Mouse (Mus musculus) right cerebral cortex, postnatal 14 days (tissue): Measurements from ENCODE around the gene Lnx1.
A peak's percentile ranks its signal among the peaks of the same experiment; 100 is the strongest.

Source experiments
- DNase-seq: peaks from one replicate; pipeline ENCODE4 v3.0.0; 2022

Lnx1 gene

GRCm38 (mm10) chr5:74694390-74694801, 8.3 kb downstream of the Lnx1 start:
- DNase-seq = no peak

- DNase-seq = no peak
Observed at GRCm38 (mm10) chr5:74693836-74694235, 8.9 kb downstream of the Lnx1 start.

DNA sequence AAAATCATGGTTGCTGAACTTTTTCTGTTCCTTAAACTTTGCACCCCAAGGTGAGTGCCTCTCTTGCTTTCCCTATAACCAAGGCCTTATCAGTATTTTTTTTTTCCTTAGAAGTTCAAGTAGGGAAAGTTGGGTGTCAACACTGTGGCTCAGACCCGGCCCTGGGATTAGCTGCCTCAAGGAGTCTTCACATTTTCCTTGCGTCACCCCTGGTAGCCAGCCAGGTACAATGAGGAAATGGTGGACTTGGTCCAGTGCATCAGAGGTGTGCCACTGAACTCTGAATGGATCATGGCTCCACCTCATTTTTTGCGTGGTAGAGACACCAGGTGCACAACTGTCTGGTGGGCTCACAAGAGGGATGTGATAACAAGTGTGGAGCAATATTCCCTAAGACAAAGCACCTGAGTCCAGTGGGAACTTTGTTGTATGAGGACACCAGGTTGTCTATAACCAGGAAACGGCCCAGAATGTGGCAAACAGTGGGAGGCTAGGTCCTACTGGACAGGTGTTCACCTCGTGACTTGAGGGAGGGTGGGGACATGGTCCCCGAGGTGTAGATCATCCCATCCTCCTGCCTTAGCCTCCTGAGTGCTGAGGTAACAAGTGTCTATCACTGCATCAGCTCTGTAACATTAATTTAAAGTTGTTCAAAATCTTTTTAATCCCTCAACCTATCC, 10.2 kb downstream of the Lnx1 start:
- no peak for DNase-seq

DNA sequence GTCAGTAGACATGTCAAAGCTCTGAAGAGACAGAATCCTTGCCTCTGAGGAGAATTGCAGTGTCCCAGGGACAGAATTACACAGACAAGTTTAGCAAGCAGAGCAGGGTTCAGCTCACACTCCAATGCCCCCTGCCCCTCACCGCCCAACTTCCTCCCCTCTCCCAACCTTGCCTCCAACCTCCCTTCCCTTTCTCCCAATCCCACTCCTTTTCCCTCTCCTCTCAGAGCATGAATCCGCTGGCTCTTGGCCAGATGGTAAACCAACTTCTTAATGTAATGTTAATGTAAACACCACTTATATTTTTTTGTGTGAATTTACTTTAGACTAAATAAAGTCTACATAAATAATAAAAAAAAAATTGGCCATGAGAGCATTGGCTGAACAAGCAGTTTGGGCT, 13.9 kb downstream of the Lnx1 start:
- no peak for DNase-seq

DNA sequence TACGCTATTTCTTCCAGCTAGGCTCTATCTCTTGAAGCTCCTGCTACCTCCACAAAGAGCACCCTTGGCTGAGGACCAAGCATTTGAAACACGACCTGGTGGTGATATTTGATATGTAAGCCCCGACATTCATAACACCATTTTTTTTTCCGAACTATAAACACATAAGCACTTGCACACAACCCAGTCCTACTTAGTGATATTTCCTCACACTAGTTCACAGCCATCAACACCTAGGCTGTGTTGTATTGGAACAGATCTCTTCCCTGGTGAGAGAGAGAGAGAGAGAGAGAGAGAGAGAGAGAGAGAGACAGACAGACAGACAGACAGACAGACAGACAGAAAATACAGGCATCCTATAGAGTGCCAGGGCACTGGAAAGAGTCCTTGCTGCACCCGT, 17.8 kb downstream of the Lnx1 start:
- DNase-seq = no peak

DNA sequence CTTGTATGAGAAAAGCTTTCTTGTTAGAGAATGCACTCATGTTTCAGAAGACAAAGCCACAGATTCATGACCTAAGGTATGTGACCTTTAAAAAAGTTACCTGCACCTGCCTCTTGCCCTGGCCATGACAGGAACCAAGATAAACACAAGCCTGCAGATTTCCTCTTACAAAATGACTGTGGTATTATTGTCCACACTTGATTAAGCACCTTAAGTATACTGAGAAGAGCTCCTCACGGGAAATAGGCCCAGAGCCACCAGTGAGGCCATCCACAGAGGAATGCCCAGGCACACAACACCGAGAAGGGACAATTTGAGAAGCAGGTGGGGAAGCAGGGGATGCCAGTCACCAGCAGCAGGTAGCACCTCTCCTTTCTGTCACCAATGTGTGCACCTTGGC, 18.9 kb downstream of the Lnx1 start:
- DNase-seq = no peak

- no peak for DNase-seq
Observed at GRCm38 (mm10) chr5:74682735-74683134, 20.0 kb downstream of the Lnx1 start.

DNA sequence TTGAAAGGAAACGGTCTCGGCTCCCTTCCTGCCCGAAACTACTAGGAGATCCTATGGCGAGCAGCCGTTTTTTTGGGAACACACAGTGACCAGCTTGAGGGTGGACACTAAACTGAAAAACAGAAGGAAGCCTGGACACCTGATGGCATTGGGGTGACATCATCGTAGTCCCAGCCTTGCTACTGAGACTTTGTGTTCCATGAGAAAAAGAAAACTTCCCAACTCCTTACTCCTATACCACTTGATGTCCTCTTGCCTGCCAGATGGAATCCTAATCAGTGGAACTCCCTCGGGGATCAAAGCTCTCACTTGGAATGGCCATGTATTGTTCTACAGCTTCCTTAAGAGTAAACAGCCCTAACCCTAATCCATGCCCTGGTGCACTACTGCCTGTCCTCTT, 23.1 kb downstream of the Lnx1 start:
- no peak for DNase-seq

- no peak for DNase-seq
Observed at GRCm38 (mm10) chr5:74678693-74679092, 24.0 kb downstream of the Lnx1 start.

DNA sequence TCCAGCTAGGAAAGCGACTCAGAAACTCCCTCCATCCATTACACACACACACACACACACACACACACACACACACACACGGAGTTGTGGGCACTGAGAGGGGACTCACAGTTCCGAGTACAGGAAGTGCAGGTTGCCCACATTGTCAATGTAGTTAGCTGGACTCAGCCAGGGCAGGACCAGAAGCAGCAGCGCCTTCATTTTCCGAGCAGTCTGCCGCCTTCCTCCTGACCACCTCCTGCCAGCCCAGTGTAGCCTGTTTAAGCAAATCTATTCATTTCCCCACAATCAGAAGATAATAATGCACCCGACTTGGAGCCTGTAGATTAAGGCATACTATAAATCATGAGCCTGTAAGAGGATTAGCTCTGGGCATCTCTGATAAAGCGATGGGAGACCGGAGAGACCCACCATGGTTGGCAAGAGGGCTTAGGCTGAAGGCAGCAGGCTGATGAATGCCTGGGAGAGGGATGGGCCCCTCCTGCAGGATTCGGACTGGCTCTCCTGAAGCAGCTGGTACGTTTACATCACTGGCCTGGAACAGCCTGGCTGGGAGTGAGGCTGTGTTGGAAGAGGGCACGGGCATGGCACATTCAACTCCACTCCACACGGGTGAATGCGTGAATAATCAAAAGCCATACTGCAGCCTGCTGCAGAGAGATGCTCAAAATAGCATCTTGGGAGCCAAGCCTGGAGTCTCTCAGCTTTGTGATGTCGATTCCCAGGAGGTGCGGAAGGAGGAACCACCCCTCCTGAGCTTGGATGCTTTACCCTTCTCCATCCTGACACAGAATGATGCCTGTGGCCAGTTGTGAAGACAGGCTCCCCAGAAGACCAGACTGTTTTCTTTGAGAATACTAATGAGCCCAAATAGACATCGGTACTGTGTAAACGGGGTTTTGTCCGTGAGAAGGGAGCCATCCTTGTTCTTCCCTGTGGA, 25.0 kb downstream of the Lnx1 start:
- peak; percentile 73 for DNase-seq

DNA sequence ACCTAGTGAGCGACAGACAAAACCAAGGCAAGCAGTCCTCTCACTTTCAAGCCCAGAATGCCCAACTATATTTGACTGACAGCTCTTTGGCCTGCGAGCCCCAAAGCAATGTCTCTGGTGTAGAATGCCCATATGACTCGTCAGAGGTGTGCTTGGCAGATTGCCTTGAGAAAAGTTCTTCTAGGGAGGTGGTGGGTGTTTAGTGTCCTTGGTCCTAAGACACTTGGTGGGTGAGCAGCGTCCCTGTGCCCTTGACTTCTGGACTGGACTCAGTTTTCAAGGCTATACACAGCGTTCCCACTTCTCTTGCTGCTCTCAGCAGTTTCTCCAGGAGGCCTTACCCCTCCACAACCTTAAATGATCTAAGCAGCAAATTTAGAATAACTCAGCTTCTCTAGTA, 30.2 kb downstream of the Lnx1 start:
- no peak for DNase-seq

DNA sequence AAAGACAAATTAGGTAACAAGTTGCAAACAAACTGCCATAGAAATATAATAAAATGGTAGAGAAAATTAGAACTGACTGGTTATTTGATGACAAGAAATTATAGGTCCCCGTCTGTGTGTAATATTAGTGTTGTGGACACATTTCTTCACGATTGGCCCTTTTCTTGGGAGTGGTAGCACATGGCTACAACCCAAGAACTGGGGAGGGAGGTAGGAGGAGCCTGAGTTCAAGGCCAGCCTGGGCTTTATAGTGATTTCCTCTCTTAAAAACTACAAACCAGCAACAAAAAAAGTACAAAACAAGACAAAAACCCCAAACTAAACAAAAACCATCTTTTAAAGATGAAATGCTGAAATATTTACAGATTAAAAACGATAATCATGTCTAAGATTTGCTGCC, 31.8 kb downstream of the Lnx1 start:
- DNase-seq = no peak

- no peak for DNase-seq
Observed at GRCm38 (mm10) chr5:74669925-74670324, 32.8 kb downstream of the Lnx1 start.

GRCm38 (mm10) chr5:74668956-74669355, 33.8 kb downstream of the Lnx1 start:
- no peak for DNase-seq

GRCm38 (mm10) chr5:74662618-74663017, 40.1 kb downstream of the Lnx1 start:
- no peak for DNase-seq

GRCm38 (mm10) chr5:74661734-74662560, 40.8 kb downstream of the Lnx1 start:
- DNase-seq = no peak

DNA sequence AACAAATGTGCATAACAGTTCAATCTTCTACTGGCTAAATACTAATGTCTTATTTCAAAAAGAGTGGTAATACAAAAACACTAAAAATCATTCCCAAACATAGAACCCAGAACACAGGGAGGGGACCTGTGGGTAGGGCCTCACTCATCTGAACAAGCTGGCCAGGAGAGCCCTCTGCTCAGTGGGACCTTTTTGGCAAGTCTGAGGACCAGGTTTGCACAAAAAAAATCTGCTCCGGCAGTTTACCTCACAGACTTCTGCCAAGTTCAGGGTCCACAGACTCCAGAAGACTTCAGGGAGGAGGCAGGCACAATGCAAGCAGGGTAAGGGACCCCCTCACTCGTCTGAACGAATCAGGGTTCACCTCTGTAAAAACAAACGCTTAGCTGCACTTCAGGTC, 42.9 kb downstream of the Lnx1 start:
- no peak for DNase-seq

GRCm38 (mm10) chr5:74659281-74659680, 43.4 kb downstream of the Lnx1 start:
- DNase-seq = no peak

DNA sequence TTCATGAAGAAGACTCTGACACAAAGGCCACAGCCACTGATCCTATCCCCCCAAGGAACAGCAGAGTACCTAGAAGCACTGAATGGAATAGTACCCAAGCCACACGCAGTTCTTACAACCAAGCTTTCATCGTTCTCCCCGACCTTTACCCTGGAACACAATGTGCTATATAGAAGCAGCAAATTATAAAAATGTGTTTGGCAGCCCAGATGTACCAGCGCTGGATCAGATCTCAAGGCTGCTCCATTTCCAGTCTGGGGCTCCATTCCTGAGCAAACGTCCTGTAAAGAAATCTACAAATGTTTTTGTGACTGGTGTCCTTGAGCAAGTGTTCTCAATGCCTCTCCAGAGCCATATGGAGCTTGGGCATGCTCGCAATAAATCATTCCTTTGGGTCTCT, 44.8 kb downstream of the Lnx1 start:
- no peak for DNase-seq

DNA sequence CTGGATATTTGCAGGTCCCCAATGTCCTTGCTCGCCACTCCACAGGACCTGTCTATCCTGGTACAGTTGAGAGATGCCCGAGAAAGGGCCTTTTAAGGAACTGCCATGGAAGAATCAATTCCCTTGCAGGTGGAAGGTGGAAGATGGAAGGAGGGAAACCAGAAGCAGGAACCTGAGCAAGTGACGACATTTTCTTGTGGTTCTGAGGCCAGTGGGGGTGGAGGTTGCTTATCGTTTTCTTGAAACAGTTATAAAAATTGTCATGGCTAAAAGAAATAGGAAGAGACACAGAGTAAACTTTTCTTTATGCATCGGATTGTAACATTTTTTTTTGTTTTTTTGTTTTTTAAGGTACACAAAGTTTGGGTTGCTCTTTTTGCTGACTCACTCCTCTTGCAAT, 46.3 kb downstream of the Lnx1 start:
- no peak for DNase-seq

DNA sequence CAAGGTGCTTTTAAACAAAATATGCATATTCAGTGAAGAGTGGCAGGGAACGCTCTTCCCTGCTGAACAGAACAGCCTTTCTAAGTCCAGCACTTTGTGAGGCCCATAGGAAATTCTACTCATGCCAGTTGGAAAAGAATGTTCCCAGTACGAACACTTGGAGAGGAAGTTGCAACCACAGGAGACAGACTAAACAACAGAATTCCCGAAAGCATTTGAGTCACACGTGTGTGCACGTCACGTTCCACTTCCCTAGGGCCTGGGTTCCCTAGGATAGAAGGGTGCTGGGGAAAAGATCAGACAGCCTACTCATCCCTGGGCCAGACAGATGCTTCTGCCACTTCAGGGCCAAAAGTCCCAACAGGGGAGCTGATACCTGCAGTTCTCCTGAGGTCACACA, 48.2 kb downstream of the Lnx1 start:
- no peak for DNase-seq

DNA sequence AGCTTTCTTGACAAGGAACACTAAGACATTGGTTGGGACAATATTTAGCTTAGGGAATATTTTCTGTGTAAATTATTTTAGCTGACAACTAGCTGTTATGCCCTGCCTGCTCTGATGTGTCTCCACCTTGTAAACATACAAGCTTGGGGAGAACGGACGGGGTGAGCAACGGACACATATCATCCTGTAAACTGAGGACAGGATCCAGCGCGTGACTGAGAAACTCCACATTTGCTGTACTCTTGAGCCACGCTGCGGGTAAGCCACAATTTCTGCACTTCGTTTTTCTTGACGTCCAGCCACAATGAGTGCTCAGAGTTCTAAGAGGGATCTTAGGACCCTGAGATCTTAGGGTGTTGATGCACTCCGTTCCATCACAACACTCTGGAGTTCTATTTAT, 48.9 kb downstream of the Lnx1 start:
- no peak for DNase-seq

DNA sequence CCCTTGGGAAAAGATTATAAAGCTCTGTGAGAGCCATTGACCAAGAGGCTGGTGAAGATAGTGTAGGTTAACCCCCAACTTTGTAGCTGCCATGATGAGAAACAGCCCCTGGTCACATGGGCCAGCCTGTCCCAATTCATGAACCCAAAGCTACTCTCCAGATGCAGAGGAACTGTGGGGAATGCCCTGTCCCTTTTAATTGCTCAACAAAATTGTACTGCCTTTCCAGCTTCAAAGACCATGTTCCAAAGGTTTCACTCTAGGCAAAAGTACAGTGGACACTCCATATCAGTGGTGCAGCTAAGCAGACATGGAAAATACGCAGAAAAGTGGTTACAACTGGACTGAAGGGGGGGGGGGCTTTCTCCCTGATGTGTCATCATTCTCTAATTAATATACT, 53.6 kb downstream of the Lnx1 start:
- DNase-seq = no peak

DNA sequence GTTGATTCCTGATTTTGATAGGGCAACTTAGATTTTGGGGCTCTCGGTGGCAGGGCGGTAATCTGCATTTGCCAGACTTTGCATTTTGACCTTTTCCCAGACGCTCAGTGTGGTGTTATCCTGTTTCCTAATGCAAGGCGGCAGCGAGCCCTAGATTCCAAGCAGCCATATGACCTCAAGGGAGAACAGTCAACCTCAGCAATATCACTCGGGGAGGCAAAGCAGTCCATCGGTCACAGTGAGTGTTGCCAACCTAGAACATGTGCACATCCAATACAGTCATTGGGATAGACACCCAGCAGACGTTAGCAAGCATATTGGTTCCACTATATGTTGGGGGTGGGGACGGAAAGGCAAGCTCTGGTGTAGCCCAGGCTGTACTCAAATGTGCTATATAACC, 54.5 kb downstream of the Lnx1 start:
- DNase-seq = no peak
